Mouse (Mus musculus) small intestine, adult 2 months (tissue): ENCODE results near the gene Lhfp. TPM values are rescaled to one million over a fixed set of nuclear protein-coding genes. Genes with fewer than 3 reads are reported as not detected.

Experiments used
- H3K27ac ChIP-seq: fragments of 200-500 bp; 2 replicates; pipeline ENCODE4 v1.5.1; 2012; ENCODE audit warnings: low read depth, low read length, control low read depth, inconsistent platforms; ENCODE audit not compliant: insufficient read depth
- H3K27me3 ChIP-seq: fragments of 200-500 bp; 2 replicates; pipeline ENCODE4 v1.6.1; 2012; ENCODE audit warnings: mild to moderate bottlenecking, moderate library complexity, low read length, inconsistent platforms; ENCODE audit not compliant: control insufficient read depth, insufficient read depth
- H3K36me3 ChIP-seq: fragments of 200-500 bp; 2 replicates; pipeline ENCODE4 v1.6.1; 2012; ENCODE audit warnings: mild to moderate bottlenecking, low read length, control low read depth, inconsistent platforms; ENCODE audit not compliant: control insufficient read depth, insufficient read depth
- H3K4me1 ChIP-seq: fragments of 200-500 bp; 2 replicates; pipeline ENCODE4 v1.6.1; 2012; ENCODE audit warnings: low read length, inconsistent platforms, mixed read lengths; ENCODE audit not compliant: control insufficient read depth, insufficient read depth, insufficient read length
- H3K4me3 ChIP-seq: fragments of 200-500 bp; 2 replicates; pipeline ENCODE4 v1.5.1; 2012; ENCODE audit warnings: low read depth, mild to moderate bottlenecking, control low read depth, inconsistent platforms, low read length, moderate library complexity
- CTCF ChIP-seq: fragments of 200-500 bp; IDR thresholded peaks from 2 replicates; pipeline ENCODE4 v1.5.1; 2012; ENCODE audit warnings: low read depth, mild to moderate bottlenecking, control low read depth, inconsistent platforms, low read length, moderate library complexity, mixed read lengths; ENCODE audit not compliant: insufficient replicate concordance, insufficient read length; ENCODE audit errors: extremely low read depth
- POLR2A ChIP-seq: fragments of 200-500 bp; IDR thresholded peaks from 2 replicates; pipeline ENCODE4 v1.6.1; 2012; ENCODE audit warnings: low read depth, mild to moderate bottlenecking, control low read depth, inconsistent platforms, low read length, moderate library complexity
- WGBS: fragments of 180-500 bp; shearing (Covaris S2); methylation state at CpG from one replicate; pipeline ENCODE4 v1.1.7; 2018; 5-methylcytosine and 5-hydroxymethylcytosine counted together
- polyA plus RNA-seq: library from polyadenylated mRNA; depleted of rRNA; stranded (reverse); fragments of >200 nt; gene quantifications from 2 replicates; pipeline ENCODE4 v1.2.3, GENCODE M21; 2012

The Lhfp gene
- polyA plus RNA-seq, 1 experiment, result 22.7 TPM

- Histone ChIP-seq H3K27ac (no peak overlapping the region), H3K4me3 (no peak overlapping the region), H3K36me3 (no peaks in the 10 kb centered on the region), H3K27me3 (no peaks in the 10 kb centered on the region), H3K4me1 (no peaks in the 10 kb centered on the region)
- 87% methylated on average over 3 of the region's 3 CpGs for WGBS
- TF ChIP-seq CTCF, result no peak
- no peak for TF ChIP-seq POLR2A
These were observed 58.9 kb downstream of the Lhfp start for GRCm38 (mm10) chr3:53100210-53100609.

DNA sequence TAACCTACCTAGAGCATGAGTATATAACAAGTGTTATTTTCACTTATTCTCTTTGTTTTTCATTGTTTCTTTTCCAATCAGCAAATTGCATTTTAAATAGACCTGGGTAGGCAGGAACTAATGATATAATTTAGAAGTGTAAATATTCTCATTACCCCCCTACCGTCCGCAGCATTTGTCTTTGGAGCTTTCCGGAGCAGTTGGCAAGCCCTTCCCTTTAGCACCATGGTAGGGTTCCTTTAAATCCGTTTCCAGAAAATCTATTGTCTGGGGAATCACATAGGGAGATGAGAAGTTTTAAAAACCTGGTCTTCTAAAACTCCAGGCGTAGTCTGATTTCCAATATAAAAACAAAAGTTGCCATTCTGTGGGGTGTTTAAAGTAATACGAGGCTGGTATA lies 59.5 kb downstream of the Lhfp start:
- H3K27me3 ChIP-seq, result no peaks in the 10 kb centered on the region
- no peak overlapping the region for H3K27ac ChIP-seq
- TF ChIP-seq CTCF (no peak), POLR2A (no peak)
- H3K4me3 ChIP-seq, result no peak overlapping the region
- H3K36me3 ChIP-seq, result no peaks in the 10 kb centered on the region
- WGBS, result 54% methylated on average over 6 of the region's 6 CpGs
- H3K4me1 ChIP-seq, result no peaks in the 10 kb centered on the region

DNA sequence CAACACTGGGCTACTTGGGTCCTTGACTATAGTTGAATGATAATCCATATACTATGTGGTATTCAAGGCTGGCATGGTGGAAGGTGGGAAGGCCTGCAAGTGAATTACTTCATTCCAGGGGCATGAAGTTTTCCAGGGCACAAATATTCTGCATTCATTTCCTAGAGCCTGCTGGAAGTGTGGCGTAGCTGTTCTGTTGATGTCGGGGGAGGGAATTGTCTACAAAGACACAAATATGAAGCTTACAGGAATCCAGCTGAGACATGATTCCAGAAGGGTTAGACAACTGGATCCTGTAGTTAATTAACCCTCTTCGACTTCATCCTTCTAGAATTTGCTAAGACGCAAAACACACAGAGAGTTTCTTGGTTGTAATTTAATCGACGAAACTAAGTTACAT lies 60.4 kb downstream of the Lhfp start:
- 78% methylated on average over 6 of the region's 6 CpGs for WGBS
- Histone ChIP-seq H3K4me1 (no peaks in the 10 kb centered on the region), H3K36me3 (no peaks in the 10 kb centered on the region), H3K27me3 (no peaks in the 10 kb centered on the region), H3K4me3 (no peak overlapping the region), H3K27ac (no peak overlapping the region)
- no peak for TF ChIP-seq CTCF
- no peak for TF ChIP-seq POLR2A

GRCm38 (mm10) chr3:53102131-53102756 lies 60.9 kb downstream of the Lhfp start:
- no peaks in the 10 kb centered on the region for H3K27me3 ChIP-seq
- no peaks in the 10 kb centered on the region for H3K36me3 ChIP-seq
- no peaks in the 10 kb centered on the region for H3K4me1 ChIP-seq
- no peak overlapping the region for H3K27ac ChIP-seq
- WGBS, result 27% methylated on average over 5 of the region's 5 CpGs
- TF ChIP-seq CTCF (no peak), POLR2A (no peak)
- H3K4me3 ChIP-seq, result no peak overlapping the region

DNA sequence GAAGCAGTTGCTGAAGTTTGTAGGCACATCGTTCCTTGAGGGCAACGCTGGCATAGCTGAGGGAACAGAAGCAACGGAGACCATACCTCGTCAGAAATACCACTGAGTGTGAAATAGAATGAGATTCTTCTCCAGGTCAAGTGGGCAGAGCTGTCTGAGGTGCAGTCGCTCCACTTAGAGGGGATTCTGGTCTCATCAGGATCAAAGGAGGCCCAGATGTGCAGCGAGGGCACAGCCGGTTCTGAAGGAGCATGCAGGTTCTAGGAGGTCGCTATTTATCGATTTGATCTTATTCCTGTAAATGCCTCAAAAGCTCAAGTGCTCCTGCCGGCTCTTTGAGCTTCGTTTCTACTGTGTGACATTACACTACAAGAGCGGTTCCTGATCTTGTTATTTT lies 61.4 kb downstream of the Lhfp start:
- 40% methylated on average over 12 of the region's 12 CpGs for WGBS
- no peak overlapping the region for H3K4me3 ChIP-seq

DNA sequence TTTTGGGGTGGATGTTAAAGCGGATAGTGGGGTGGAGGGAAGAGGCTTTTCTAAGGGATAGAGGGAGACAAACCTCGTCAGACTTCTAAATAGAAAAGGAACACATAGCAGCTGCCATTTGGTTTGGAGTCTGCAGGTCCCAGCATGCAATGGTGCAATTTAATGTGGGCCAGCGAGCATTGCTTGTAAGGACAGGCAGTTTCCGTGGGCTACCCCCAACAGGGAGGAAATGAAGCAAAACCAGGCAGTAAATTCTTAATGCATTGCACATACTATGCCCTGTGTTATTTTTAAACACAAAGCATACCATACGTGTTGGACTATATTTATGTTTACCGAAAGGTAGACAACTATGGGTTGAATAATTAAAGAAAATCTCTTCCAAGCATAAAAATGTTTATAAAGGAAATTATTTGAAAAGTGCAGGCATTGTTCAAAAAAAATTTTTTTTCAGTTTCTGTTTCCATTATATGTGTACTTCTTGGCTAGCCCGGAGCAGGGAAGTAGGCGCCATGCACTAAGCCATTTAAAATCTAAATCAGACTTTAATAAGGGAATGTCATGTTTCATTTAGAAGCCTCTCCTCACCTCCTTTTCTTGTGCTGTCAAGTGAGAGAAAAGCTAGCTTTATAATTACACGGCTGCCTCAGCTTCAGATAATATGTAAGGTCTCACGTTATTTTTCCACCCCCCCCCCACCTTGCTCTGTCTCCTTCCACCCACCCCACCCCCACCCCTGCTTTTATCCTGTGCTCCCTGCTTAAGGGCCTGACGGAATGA lies 67.5 kb downstream of the Lhfp start:
- H3K27ac ChIP-seq, result no peak overlapping the region
- H3K4me1 ChIP-seq, result no peaks in the 10 kb centered on the region
- no peaks in the 10 kb centered on the region for H3K36me3 ChIP-seq
- no peak overlapping the region for H3K4me3 ChIP-seq
- 76% methylated on average over 11 of the region's 11 CpGs for WGBS
- H3K27me3 ChIP-seq, result no peaks in the 10 kb centered on the region
- TF ChIP-seq CTCF (no peak), POLR2A (no peak)

More for the DNA sequence above, 61.4 kb downstream of the Lhfp start:
- Histone ChIP-seq H3K4me1 (no peaks in the 10 kb centered on the region), H3K36me3 (no peaks in the 10 kb centered on the region), H3K27ac (no peak overlapping the region), H3K27me3 (no peaks in the 10 kb centered on the region)
- TF ChIP-seq CTCF, result no peak
- TF ChIP-seq POLR2A, result no peak

DNA sequence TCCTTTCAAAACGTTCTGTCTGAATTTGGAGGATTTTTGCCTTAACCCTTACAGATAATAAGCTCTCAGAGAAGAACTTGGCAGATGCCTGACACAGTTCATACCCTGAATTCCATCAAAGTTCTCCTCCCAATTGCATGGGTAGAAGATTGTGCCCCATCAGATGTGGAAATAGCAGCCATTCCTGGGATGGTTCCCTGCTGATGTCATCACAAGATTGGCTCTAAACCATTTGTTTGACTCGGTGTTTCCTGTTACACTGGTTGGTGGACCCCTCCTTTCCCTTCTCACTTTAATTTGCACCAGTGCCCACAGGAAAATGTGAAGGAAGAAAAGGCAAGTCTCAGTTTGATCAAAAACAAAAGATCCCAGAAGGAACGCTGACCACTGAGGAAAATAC lies 68.6 kb downstream of the Lhfp start:
- Histone ChIP-seq H3K27me3 (no peaks in the 10 kb centered on the region), H3K4me1 (no peaks in the 10 kb centered on the region), H3K36me3 (no peaks in the 10 kb centered on the region), H3K27ac (no peak overlapping the region), H3K4me3 (no peak overlapping the region)
- 34% methylated on average over 3 of the region's 3 CpGs for WGBS
- TF ChIP-seq CTCF (no peak), POLR2A (no peak)
